Mouse (Mus musculus) liver, embryonic 12.5 days (tissue): ENCODE results near the gene Pla2g5. TPM values are rescaled to one million over a fixed set of nuclear protein-coding genes. Genes with fewer than 3 reads are reported as not detected.

Experiments
- ATAC-seq: fragments of 200-750 bp; cut with Nextera tagmentation; 2 replicates; pipeline ENCODE4 v1.8.0; 2017; ENCODE audit warnings: moderate number of reproducible peaks, mild to moderate bottlenecking, moderate library complexity
- H3K27ac ChIP-seq: fragments of 300-500 bp; sonication (generic); 2 replicates; pipeline ENCODE4 v1.5.1; 2016; ENCODE audit warnings: mild to moderate bottlenecking
- H3K27me3 ChIP-seq: fragments of 300-500 bp; sonication (generic); replicated peaks from 2 replicates; pipeline ENCODE4 v1.6.1; 2016; ENCODE audit warnings: mild to moderate bottlenecking, moderate library complexity
- H3K36me3 ChIP-seq: fragments of 300-500 bp; sonication (generic); 2 replicates; pipeline ENCODE4 v1.6.1; 2016; ENCODE audit warnings: mild to moderate bottlenecking, moderate library complexity
- H3K4me1 ChIP-seq: fragments of 300-500 bp; sonication (generic); 2 replicates; pipeline ENCODE4 v1.6.1; 2016
- H3K4me2 ChIP-seq: fragments of 300-500 bp; sonication (generic); 2 replicates; pipeline ENCODE4 v1.6.1; 2016; ENCODE audit warnings: mild to moderate bottlenecking, moderate library complexity
- H3K4me3 ChIP-seq: fragments of 300-500 bp; sonication (generic); 2 replicates; pipeline ENCODE4 v1.5.1; 2016; ENCODE audit warnings: mild to moderate bottlenecking, moderate library complexity
- H3K9ac ChIP-seq: fragments of 300-500 bp; sonication (generic); 2 replicates; pipeline ENCODE4 v1.6.1; 2016; ENCODE audit warnings: mild to moderate bottlenecking, moderate library complexity
- H3K9me3 ChIP-seq: fragments of 300-500 bp; sonication (generic); replicated peaks from 2 replicates; pipeline ENCODE4 v1.6.1; 2016; ENCODE audit warnings: mild to moderate bottlenecking, moderate library complexity
- WGBS: fragments of 180-500 bp; shearing (Covaris S2); methylation state at CpG from one replicate; pipeline ENCODE4 v1.1.7; 2016; ENCODE audit not compliant: insufficient replicate concordance; 5-methylcytosine and 5-hydroxymethylcytosine counted together
- polyA plus RNA-seq: library from polyadenylated mRNA; unstranded; fragments of >200 nt; fragmentation: Nextera tagmentation; extraction: Ambion mirVana; gene quantifications from 2 replicates; pipeline ENCODE4 v1.2.1, GENCODE M21; 2016

Gene Pla2g5
- polyA plus RNA-seq, 1 experiment from 2014 or later = not detected

DNA sequence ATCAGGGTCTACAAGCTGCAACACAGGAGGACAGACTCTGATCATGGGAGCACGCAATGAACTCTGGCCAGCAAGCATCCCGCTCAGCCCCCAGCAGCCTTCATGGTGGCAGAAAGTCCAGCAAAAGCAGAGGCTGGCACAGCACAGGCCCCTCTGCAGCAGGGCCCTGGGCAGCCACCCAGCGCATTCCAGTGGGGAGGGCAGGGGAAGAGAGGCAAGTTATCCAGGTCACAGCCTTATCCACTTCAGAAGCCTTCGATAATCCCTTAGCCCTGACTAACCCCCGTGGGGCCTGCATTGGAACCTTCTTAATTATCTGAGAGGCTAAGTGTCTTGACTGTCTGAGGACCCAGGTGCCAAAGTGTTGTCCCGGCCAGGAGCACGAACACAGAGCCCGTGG is 44.2 kb downstream of the Pla2g5 start:
- ATAC-seq = no peak
- WGBS = 41% methylated on average over 8 of the region's 8 CpGs
- Histone ChIP-seq H3K27me3 (peaks cover 6% of the 10 kb centered on the region; the same call in 1 of the 2 replicates), H3K36me3 (no peaks in the 10 kb centered on the region), H3K4me3 (no peak overlapping the region), H3K27ac (no peak overlapping the region), H3K4me1 (no peaks in the 10 kb centered on the region), H3K9me3 (peaks cover 6% of the 10 kb centered on the region; the same call in 1 of the 2 replicates), H3K4me2 (no peak overlapping the region), H3K9ac (no peak overlapping the region)

DNA sequence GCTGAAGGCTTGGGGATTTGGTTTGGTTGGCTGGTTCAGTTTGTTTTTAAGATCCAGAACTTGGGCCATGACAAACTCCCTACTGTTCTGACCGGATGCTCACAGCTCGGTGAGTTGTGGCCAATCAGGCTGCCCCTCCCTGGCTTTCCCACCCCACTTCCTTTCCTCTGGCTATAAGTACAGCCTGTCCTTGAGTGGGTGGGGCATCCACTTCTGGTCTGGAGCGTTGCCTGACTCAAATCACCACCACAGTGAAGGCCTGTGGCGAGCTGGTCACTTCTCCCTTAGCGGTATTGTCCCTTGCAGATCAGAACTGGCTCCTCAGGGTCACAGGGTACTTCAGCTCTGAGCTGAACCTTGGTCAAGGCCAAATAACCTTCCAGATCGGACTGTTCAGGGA is 45.5 kb downstream of the Pla2g5 start:
- Histone ChIP-seq H3K4me1 (no peaks in the 10 kb centered on the region), H3K9ac (no peak overlapping the region), H3K4me3 (no peak overlapping the region), H3K4me2 (no peak overlapping the region), H3K9me3 (no peaks in the 10 kb centered on the region), H3K27me3 (peaks cover 16% of the 10 kb centered on the region; the same call in 1 of the 2 replicates), H3K27ac (no peak overlapping the region), H3K36me3 (no peaks in the 10 kb centered on the region)
- ATAC-seq = no peak
- 50% methylated on average over 6 of the region's 6 CpGs for WGBS

DNA sequence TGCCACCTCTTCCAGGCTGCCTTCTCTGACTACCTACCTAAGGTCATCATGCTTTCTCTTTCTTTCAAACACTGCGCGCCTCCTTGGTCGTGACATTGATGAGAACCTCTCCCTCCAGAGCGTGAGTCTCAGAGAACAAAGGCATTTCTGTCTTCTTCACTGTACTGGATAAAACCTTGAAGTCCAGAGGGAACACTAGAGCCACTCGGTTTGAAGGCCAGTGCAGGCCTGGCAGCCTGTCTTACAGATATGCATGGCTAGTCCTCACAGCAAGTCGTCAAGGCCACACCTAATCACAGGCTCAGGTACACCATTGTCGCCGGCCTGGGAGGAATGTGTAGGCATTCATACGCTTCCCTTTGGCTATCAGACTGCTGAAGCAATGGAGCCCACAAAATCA is 47.1 kb downstream of the Pla2g5 start:
- WGBS = 73% methylated on average over 9 of the region's 9 CpGs
- no peak overlapping the region for H3K4me2 ChIP-seq
- no peak overlapping the region for H3K27ac ChIP-seq
- H3K27me3 ChIP-seq = peaks cover 24% of the 10 kb centered on the region
- no peak overlapping the region for H3K4me3 ChIP-seq
- H3K9ac ChIP-seq = no peak overlapping the region
- no peaks in the 10 kb centered on the region for H3K36me3 ChIP-seq
- ATAC-seq = no peak
- no peaks in the 10 kb centered on the region for H3K4me1 ChIP-seq
- H3K9me3 ChIP-seq = no peaks in the 10 kb centered on the region

DNA sequence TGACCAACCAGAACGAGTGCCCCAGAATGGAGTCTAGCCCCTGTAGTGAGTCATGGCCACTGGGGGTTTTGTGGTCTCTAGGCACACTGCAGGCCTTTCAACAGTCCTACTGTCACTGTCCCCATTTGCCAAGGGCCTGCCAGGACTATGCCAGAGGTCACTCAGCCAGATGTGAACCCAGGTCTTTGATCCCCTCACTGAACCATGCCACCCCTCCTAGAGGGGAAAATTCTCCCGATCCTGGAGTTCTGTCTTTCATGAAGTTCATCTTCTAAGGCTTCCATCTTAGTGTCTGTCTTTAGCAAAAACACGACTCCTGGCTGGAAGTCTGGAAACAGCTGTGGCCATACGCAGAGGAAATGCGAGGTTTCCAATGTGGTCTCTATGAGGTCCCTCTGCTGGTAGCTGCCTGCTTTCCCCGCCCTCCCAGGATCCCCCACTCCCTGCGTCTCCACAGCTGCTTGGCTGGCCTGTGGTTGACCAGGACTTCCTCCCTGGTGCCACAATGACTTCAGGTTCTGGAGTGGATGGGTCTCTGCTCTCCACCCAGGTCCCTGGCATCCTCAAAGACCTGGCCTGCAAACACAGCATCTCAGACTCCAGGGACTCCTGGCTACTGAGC is 56.3 kb downstream of the Pla2g5 start:
- Histone ChIP-seq H3K27ac (no peak overlapping the region), H3K4me1 (no peaks in the 10 kb centered on the region), H3K36me3 (no peaks in the 10 kb centered on the region), H3K9me3 (no peaks in the 10 kb centered on the region), H3K4me2 (no peak overlapping the region), H3K27me3 (peaks cover 20% of the 10 kb centered on the region), H3K4me3 (no peak overlapping the region), H3K9ac (no peak overlapping the region)
- no peak for ATAC-seq
- WGBS = 27% methylated on average over 7 of the region's 7 CpGs

DNA sequence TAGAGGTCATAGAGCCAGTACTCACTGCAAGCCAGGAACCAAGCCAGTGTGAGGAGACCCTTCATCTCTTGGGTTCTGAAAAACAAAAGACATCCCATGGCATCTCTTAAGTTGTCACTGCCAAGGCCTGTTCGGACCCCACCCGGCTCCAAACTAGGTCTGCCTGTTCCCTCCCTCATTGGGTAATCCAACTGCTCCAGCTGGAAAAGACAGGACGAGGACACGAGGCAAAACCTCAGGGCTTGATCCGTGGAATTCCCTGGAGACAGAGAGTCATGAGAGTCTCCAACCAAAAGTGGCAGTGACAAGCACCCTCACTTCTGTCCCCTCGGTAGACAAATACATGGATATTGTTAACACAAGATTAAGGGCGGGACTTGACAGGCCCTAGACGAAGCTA is 57.1 kb downstream of the Pla2g5 start:
- H3K4me3 ChIP-seq = no peak overlapping the region
- H3K9ac ChIP-seq = no peak overlapping the region
- peaks cover 16% of the 10 kb centered on the region for H3K27me3 ChIP-seq
- no peak overlapping the region for H3K27ac ChIP-seq
- 64% methylated on average over 8 of the region's 8 CpGs for WGBS
- no peak for ATAC-seq
- no peaks in the 10 kb centered on the region for H3K36me3 ChIP-seq
- no peaks in the 10 kb centered on the region for H3K9me3 ChIP-seq
- no peaks in the 10 kb centered on the region for H3K4me1 ChIP-seq
- no peak overlapping the region for H3K4me2 ChIP-seq

DNA sequence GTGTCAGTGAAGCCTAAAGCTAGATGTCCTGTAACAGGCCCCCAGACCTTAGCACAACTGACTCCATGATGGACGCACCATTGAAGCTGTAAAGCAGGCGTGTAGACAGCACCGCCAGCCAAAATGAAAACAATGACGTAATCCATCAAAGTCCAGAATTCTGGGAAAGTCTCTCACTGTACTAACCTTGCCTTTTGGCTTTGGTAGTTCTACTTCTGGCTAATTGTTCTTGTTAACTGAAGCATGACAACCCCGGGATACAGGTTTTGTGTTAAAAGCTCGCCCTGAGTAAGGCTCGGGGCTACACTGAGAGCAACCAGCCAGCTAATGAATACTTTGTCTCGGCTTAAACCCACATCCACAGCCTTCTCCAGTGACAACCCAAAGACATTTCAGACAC is 58.0 kb downstream of the Pla2g5 start:
- Histone ChIP-seq H3K27me3 (peaks cover 16% of the 10 kb centered on the region), H3K4me3 (no peak overlapping the region), H3K9me3 (no peaks in the 10 kb centered on the region), H3K9ac (no peak overlapping the region), H3K27ac (no peak overlapping the region), H3K36me3 (no peaks in the 10 kb centered on the region), H3K4me2 (no peak overlapping the region), H3K4me1 (no peaks in the 10 kb centered on the region)
- ATAC-seq = no peak
- WGBS = 65% methylated on average over 8 of the region's 8 CpGs

DNA sequence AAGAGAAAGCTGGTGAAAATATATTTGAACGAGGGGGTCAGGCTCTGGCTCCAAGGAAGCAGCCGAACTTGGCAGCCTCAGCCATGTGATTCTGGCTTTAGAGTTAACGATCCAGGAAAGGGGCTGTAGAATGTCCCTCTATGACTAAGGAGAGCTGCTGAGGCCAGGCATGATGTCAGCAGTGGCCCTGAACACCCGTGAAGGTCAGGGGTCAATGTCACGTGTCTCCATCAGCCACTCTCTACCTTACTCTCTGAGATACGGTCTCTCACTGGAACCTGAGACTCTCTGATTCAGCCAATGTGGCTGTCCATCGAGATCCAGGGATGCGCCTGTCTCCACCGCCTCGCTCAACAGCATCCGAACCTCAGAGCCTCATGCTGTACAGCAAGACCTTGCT is 60.4 kb downstream of the Pla2g5 start:
- no peak overlapping the region for H3K27ac ChIP-seq

DNA sequence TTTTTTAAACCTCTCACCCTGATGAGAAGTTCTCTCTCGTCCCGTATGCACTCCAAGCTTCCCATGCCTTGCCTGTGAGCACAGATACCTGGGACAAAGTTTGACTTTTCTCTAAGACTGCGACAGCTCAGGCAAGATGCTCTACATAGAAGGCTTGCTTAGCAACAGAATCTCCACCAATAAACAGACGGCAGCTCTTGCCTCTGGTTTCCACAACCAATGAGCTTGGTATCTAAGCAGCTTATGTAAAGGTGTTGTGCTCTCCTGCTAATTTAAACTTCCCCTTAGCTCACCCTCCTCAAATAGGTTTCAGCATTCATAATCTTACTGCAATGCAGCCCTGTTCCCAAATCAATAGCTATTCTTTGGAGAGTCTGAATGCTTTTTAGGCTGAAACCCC is 61.7 kb downstream of the Pla2g5 start:
- Histone ChIP-seq H3K27me3 (0 out of 2 replicates have a peak, but pooled peaks cover 3% of the 10 kb centered on the region), H3K36me3 (no peaks in the 10 kb centered on the region), H3K9me3 (no peaks in the 10 kb centered on the region), H3K4me2 (no peak overlapping the region), H3K9ac (no peak overlapping the region), H3K27ac (no peak overlapping the region), H3K4me1 (no peaks in the 10 kb centered on the region), H3K4me3 (no peak overlapping the region)
- no peak for ATAC-seq
- WGBS = 69% methylated on average over 4 of the region's 4 CpGs

More for the DNA sequence above, 60.4 kb downstream of the Pla2g5 start:
- no peak for ATAC-seq
- no peaks in the 10 kb centered on the region for H3K9me3 ChIP-seq
- H3K27me3 ChIP-seq = 0 out of 2 replicates have a peak, but pooled peaks cover 3% of the 10 kb centered on the region
- H3K4me3 ChIP-seq = no peak overlapping the region
- H3K9ac ChIP-seq = no peak overlapping the region
- H3K36me3 ChIP-seq = no peaks in the 10 kb centered on the region
- H3K4me1 ChIP-seq = no peaks in the 10 kb centered on the region
- 68% methylated on average over 11 of the region's 11 CpGs for WGBS
- no peak overlapping the region for H3K4me2 ChIP-seq

DNA sequence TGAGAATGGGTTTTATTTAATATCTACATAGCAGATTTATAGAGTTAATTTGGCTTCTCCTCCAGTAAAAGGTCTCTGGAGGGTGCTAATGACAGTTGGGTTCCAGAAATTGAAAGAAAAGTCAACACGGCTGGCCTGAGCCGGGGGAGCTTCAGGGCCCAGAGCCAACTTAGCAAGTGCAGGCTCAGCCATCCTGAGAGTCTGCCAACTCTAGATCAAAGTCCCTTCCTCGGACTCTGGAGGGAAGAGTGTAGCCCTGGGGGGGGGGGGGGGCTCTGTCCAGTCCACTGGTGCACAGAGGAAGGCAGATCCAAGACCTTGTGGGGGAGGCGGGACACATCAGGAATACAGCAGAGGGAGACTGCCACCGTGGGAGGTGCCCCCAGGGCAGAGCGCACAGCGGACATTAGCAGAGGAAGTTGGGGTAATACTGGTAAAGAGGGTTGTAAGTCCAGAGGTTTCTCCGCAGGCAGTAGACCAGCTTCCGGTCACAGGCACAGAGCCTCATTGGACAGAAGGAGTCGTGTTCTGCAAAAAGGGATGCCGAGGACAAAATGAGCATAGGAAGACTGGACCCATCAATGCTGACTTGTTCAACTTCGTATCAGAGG is 63.0 kb downstream of the Pla2g5 start:
- no peaks in the 10 kb centered on the region for H3K36me3 ChIP-seq
- ATAC-seq = no peak
- H3K27me3 ChIP-seq = 0 out of 2 replicates have a peak, but pooled peaks cover 3% of the 10 kb centered on the region
- no peaks in the 10 kb centered on the region for H3K4me1 ChIP-seq
- no peak overlapping the region for H3K27ac ChIP-seq
- no peaks in the 10 kb centered on the region for H3K9me3 ChIP-seq
- no peak overlapping the region for H3K9ac ChIP-seq
- no peak overlapping the region for H3K4me2 ChIP-seq
- WGBS = 66% methylated on average over 12 of the region's 12 CpGs
- H3K4me3 ChIP-seq = no peak overlapping the region

DNA sequence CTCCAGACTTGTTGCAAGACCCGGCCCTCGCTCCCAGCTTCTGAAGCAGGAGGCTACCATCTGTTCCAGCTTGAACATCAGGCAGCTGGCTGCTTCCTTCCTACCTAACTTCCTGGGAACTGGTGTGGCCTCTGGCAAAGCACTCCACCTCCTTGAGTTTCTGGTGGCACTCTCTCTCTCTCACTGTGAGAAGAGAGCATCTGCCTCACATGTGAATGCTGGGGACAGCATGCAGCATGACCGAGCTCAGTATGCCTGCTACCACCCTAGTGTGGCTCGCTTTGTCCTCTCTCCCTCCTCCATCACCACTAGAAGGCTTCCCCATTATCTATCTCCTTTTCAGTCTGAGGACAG is 66.1 kb downstream of the Pla2g5 start:
- Histone ChIP-seq H3K27ac (no peak overlapping the region), H3K4me2 (no peak overlapping the region), H3K36me3 (no peaks in the 10 kb centered on the region), H3K4me3 (no peak overlapping the region), H3K9me3 (no peaks in the 10 kb centered on the region), H3K4me1 (no peaks in the 10 kb centered on the region), H3K9ac (no peak overlapping the region), H3K27me3 (0 out of 2 replicates have a peak, but pooled peaks cover 4% of the 10 kb centered on the region)
- 58% methylated on average over 4 of the region's 4 CpGs for WGBS
- ATAC-seq = no peak

DNA sequence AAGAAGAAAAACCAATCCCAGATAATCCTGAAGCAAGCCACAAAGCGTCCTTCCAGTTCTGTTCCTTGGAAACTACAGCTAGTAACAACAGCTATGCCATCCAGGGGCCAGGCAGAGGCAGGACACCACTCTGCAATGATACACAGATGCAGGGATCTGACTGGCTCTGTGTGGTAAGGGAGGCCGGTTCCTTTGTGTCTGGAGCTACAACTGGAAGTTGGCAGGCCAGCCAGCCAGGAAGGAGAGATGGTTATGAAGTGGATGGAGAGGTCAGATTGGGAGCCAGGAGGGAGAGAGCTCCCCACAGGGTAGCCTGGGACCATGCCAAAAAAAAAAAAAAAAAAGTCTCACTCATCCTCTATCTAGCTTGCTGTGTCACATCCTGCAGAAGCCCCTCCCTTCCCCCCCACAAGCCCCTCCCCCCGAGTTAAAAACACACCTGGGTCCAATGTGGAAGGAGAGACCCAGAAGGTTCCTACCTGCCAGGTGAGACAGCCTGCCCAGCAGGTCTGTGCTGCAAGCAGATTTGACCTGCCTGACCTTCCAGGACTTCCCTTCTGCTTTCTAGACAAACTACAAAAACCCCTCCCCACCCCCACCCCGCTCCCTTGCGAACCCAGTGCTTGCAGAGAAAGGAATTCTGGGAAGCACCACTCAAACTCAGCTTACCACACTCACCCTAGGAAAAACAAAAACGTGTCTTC is 66.6 kb downstream of the Pla2g5 start:
- Histone ChIP-seq H3K27ac (no peak overlapping the region), H3K9me3 (no peaks in the 10 kb centered on the region), H3K4me2 (no peak overlapping the region), H3K4me1 (no peaks in the 10 kb centered on the region), H3K9ac (no peak overlapping the region), H3K4me3 (no peak overlapping the region), H3K36me3 (no peaks in the 10 kb centered on the region), H3K27me3 (0 out of 2 replicates have a peak, but pooled peaks cover 9% of the 10 kb centered on the region)
- WGBS = 30% methylated on average over 6 of the region's 6 CpGs
- no peak for ATAC-seq

DNA sequence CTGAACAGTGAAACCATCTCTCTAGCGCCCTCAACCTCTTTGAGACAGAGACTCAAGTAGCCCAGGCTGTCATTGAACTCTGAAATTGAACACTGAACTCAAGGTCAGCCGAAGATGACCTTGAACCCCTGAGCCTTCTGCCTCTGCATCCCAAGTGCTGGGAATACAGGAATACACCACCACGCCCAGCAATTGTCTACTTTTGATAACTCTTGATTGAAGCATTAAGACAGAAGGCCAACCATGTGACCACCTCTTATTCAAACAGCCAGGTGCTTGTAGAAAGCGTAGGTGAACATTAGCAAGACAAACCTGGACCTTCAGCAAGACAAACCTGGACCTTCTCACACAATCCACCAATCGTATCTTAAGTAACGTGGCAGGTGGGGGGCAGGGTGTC is 68.9 kb downstream of the Pla2g5 start:
- Histone ChIP-seq H3K27ac (no peak overlapping the region), H3K27me3 (peaks cover 11% of the 10 kb centered on the region; the same call in 1 of the 2 replicates), H3K4me2 (no peak overlapping the region), H3K9ac (no peak overlapping the region), H3K4me1 (no peaks in the 10 kb centered on the region), H3K4me3 (no peak overlapping the region), H3K36me3 (no peaks in the 10 kb centered on the region), H3K9me3 (no peaks in the 10 kb centered on the region)
- no peak for ATAC-seq
- 66% methylated on average over 6 of the region's 6 CpGs for WGBS
